Mouse (Mus musculus): Measurements from ENCODE around the gene Ms4a1. TPM values are rescaled to one million over a fixed set of nuclear protein-coding genes. Genes with fewer than 3 reads are reported as not detected.
"Not testable (repeated sequence)": the region's sequence is repeated elsewhere in the genome, so short reads cannot be mapped to it uniquely, and the experiment has no call there.

Ms4a1 gene
- polyA plus RNA-seq, 1 experiment = 0.09 TPM

DNA sequence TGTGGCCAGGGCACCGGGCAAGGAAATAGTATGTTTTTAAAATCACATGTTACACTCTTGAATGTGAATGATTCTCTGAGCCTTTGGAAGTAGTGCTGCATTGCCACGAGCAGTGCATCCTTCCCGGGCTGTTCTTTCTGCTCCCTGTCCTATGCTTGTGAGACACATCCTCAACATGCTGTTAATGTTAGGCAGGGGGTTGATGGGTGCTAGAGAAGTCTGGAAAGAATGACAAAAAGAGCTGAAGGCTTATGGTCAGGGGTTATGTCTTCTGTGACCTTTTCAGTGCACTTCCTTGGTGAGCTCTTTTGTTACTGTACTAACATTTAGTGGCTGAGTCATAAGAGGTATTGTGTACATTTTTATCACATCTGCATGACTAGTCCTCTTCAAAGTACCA lies 14.2 kb upstream of the Ms4a1 start:
- TF ChIP-seq POLR2A (IDR thresholded peaks at IDR 0.05; ENCODE audit: control insufficient read depth, low read depth, low read length) (no peak), CTCF (IDR thresholded peaks at IDR 0.05; ENCODE audit: control insufficient read depth, insufficient read depth, insufficient replicate concordance, low read depth, low read length) (no peak)
- H3K4me3 ChIP-seq (ENCODE audit: control insufficient read depth, low read depth, low read length) = no peak overlapping the region
- no peaks in the 10 kb centered on the region for H3K36me3 ChIP-seq (ENCODE audit: control insufficient read depth, insufficient read depth, low read length)
- no peaks in the 10 kb centered on the region for H3K27me3 ChIP-seq (ENCODE audit: control insufficient read depth, insufficient read depth, low read length)
- H3K4me1 ChIP-seq (ENCODE audit: control insufficient read depth, insufficient read depth, low read length) = no peaks in the 10 kb centered on the region
- no peak overlapping the region for H3K27ac ChIP-seq (ENCODE audit: control insufficient read depth, insufficient read depth, low read depth, low read length)

DNA sequence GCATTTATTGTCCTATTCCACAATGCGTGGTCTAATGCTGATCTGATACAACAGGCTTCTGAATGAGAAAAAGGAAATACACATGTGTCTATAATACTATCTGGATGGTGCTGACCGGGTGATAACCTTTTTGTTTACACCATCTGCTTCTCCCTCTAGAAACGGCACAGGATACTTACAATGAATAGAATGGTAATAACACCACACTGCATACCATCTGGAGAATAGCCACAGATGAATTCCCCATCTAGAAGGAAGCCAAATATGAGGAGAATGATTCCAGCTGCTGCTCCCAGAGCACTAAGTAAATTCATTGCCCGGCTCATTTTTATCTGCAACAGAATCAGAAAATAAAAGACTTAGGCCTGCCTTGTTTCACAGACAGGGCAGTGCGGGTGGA lies 10.4 kb upstream of the Ms4a1 start:
- no peaks in the 10 kb centered on the region for H3K36me3 ChIP-seq (ENCODE audit: control insufficient read depth, insufficient read depth, low read length)
- no peaks in the 10 kb centered on the region for H3K4me1 ChIP-seq (ENCODE audit: control insufficient read depth, insufficient read depth, low read length)
- no peaks in the 10 kb centered on the region for H3K27me3 ChIP-seq (ENCODE audit: control insufficient read depth, insufficient read depth, low read length)
- no peak overlapping the region for H3K27ac ChIP-seq (ENCODE audit: control insufficient read depth, insufficient read depth, low read depth, low read length)
- no peak overlapping the region for H3K4me3 ChIP-seq (ENCODE audit: control insufficient read depth, low read depth, low read length)
- no peak for TF ChIP-seq POLR2A (IDR thresholded peaks at IDR 0.05; ENCODE audit: control insufficient read depth, low read depth, low read length)
- TF ChIP-seq CTCF (IDR thresholded peaks at IDR 0.05; ENCODE audit: control insufficient read depth, insufficient read depth, insufficient replicate concordance, low read depth, low read length) = no peak

GRCm38 (mm10) chr19:11266956-11267355 lies 915 bp upstream of the Ms4a1 start:
- Histone ChIP-seq H3K4me3 (ENCODE audit: control insufficient read depth, low read depth, low read length) (no peak overlapping the region), H3K4me1 (ENCODE audit: control insufficient read depth, insufficient read depth, low read length) (no peaks in the 10 kb centered on the region), H3K27me3 (ENCODE audit: control insufficient read depth, insufficient read depth, low read length) (no peaks in the 10 kb centered on the region), H3K27ac (ENCODE audit: control insufficient read depth, insufficient read depth, low read depth, low read length) (no peak overlapping the region), H3K36me3 (ENCODE audit: control insufficient read depth, insufficient read depth, low read length) (no peaks in the 10 kb centered on the region)
- no peak for TF ChIP-seq CTCF (IDR thresholded peaks at IDR 0.05; ENCODE audit: control insufficient read depth, insufficient read depth, insufficient replicate concordance, low read depth, low read length)
- TF ChIP-seq POLR2A (IDR thresholded peaks at IDR 0.05; ENCODE audit: control insufficient read depth, low read depth, low read length) = no peak

DNA sequence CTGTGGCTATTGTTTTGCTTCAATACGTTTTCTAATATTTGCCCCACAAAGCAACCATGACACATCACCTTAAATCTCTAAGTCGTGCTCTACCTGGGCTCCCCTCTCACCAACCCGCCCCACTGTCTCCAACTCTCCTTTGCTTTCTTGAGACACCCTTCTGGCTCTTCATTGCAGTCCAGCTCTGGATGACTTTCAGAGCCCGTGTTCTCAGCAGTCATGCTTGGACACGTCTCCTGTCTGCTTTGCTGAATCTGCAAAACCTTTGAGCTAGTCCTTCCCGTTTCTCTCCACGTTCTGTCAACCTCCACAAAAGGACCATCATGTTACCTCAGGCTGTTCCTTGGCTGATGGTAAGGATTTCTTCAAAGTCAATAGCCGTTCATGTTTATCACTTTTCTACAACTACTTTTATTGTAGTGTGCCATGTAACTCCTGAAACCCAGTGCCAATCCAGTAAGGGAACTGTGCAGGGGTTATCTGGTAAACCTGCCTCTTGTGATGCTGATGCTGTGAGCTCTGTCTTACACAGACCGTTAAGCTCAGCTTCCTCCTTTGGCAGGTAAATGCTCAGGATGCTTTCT lies 1.3 kb downstream of the Ms4a1 start:
- no peak overlapping the region for H3K27ac ChIP-seq (ENCODE audit: control insufficient read depth, insufficient read depth, low read depth, low read length)
- H3K27me3 ChIP-seq (ENCODE audit: control insufficient read depth, insufficient read depth, low read length) = no peaks in the 10 kb centered on the region
- TF ChIP-seq POLR2A (IDR thresholded peaks at IDR 0.05; ENCODE audit: control insufficient read depth, low read depth, low read length) (no peak), CTCF (IDR thresholded peaks at IDR 0.05; ENCODE audit: control insufficient read depth, insufficient read depth, insufficient replicate concordance, low read depth, low read length) (no peak)
- H3K36me3 ChIP-seq (ENCODE audit: control insufficient read depth, insufficient read depth, low read length) = no peaks in the 10 kb centered on the region
- H3K4me1 ChIP-seq (ENCODE audit: control insufficient read depth, insufficient read depth, low read length) = no peaks in the 10 kb centered on the region
- no peak overlapping the region for H3K4me3 ChIP-seq (ENCODE audit: control insufficient read depth, low read depth, low read length)

DNA sequence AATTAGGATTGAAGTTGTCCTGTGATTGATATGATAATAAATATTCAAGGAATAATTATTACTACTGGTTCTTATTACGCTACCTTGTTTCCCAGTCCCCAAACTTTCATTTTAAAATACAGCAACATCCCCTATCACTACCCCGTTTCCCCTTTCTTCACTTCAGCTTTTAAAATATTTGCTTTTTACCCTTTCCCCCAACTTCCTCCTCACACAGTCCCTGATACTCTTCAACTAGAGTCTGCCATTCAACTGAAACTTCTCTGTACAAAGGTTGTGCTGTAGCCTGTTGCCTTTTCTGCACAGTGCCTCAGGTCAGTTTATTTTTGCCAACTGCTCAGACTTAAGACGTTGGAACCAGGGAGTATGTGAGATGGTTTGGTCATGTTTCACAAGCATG lies 2.5 kb downstream of the Ms4a1 start:
- no peak overlapping the region for H3K4me3 ChIP-seq (ENCODE audit: control insufficient read depth, low read depth, low read length)

DNA sequence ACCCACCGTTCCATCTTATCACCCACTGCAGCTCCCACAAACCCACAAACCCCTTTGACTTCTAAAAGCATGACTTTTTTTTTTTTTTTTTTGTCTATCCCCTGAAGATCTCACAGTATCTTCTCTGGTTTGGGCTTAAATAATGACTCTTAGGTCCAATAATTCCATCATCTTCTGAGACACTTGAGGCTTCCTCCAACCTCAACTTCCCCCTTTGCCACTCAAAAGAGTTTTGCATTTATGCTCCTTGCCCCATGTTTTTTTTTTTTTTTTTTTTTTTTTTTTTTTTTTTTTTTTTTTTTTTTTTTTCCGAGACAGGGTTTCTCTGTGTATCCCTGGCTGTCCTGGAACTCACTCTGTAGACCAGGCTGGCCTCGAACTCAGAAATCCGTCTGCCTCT lies 3.1 kb downstream of the Ms4a1 start:
- not testable (repeated sequence) for H3K4me3 ChIP-seq (ENCODE audit: control insufficient read depth, low read depth, low read length); H3K27me3 ChIP-seq (ENCODE audit: control insufficient read depth, insufficient read depth, low read length); H3K27ac ChIP-seq (ENCODE audit: control insufficient read depth, insufficient read depth, low read depth, low read length); H3K4me1 ChIP-seq (ENCODE audit: control insufficient read depth, insufficient read depth, low read length); H3K36me3 ChIP-seq (ENCODE audit: control insufficient read depth, insufficient read depth, low read length)

More for the DNA sequence above, 2.5 kb downstream of the Ms4a1 start:
- Histone ChIP-seq H3K4me1 (ENCODE audit: control insufficient read depth, insufficient read depth, low read length) (no peaks in the 10 kb centered on the region), H3K27ac (ENCODE audit: control insufficient read depth, insufficient read depth, low read depth, low read length) (no peak overlapping the region), H3K27me3 (ENCODE audit: control insufficient read depth, insufficient read depth, low read length) (no peaks in the 10 kb centered on the region), H3K36me3 (ENCODE audit: control insufficient read depth, insufficient read depth, low read length) (no peaks in the 10 kb centered on the region)
- no peak for TF ChIP-seq POLR2A (IDR thresholded peaks at IDR 0.05; ENCODE audit: control insufficient read depth, low read depth, low read length)
- TF ChIP-seq CTCF (IDR thresholded peaks at IDR 0.05; ENCODE audit: control insufficient read depth, insufficient read depth, insufficient replicate concordance, low read depth, low read length) = no peak

GRCm38 (mm10) chr19:11261522-11261921 lies 4.5 kb downstream of the Ms4a1 start:
- TF ChIP-seq POLR2A (IDR thresholded peaks at IDR 0.05; ENCODE audit: control insufficient read depth, low read depth, low read length) (no peak), CTCF (IDR thresholded peaks at IDR 0.05; ENCODE audit: control insufficient read depth, insufficient read depth, insufficient replicate concordance, low read depth, low read length) (no peak)
- Histone ChIP-seq H3K27me3 (ENCODE audit: control insufficient read depth, insufficient read depth, low read length) (no peaks in the 10 kb centered on the region), H3K4me3 (ENCODE audit: control insufficient read depth, low read depth, low read length) (no peak overlapping the region), H3K27ac (ENCODE audit: control insufficient read depth, insufficient read depth, low read depth, low read length) (no peak overlapping the region), H3K4me1 (ENCODE audit: control insufficient read depth, insufficient read depth, low read length) (no peaks in the 10 kb centered on the region), H3K36me3 (ENCODE audit: control insufficient read depth, insufficient read depth, low read length) (no peaks in the 10 kb centered on the region)

- Histone ChIP-seq H3K36me3 (ENCODE audit: control insufficient read depth, insufficient read depth, low read length) (no peaks in the 10 kb centered on the region), H3K27ac (ENCODE audit: control insufficient read depth, insufficient read depth, low read depth, low read length) (no peak overlapping the region), H3K4me1 (ENCODE audit: control insufficient read depth, insufficient read depth, low read length) (no peaks in the 10 kb centered on the region), H3K27me3 (ENCODE audit: control insufficient read depth, insufficient read depth, low read length) (no peaks in the 10 kb centered on the region), H3K4me3 (ENCODE audit: control insufficient read depth, low read depth, low read length) (no peak overlapping the region)
- TF ChIP-seq CTCF (IDR thresholded peaks at IDR 0.05; ENCODE audit: control insufficient read depth, insufficient read depth, insufficient replicate concordance, low read depth, low read length) (no peak), POLR2A (IDR thresholded peaks at IDR 0.05; ENCODE audit: control insufficient read depth, low read depth, low read length) (no peak)
Observed at GRCm38 (mm10) chr19:11244230-11244629, 21.8 kb downstream of the Ms4a1 start.
